Mouse (Mus musculus): ENCODE data around the gene Adamts20.

DNA sequence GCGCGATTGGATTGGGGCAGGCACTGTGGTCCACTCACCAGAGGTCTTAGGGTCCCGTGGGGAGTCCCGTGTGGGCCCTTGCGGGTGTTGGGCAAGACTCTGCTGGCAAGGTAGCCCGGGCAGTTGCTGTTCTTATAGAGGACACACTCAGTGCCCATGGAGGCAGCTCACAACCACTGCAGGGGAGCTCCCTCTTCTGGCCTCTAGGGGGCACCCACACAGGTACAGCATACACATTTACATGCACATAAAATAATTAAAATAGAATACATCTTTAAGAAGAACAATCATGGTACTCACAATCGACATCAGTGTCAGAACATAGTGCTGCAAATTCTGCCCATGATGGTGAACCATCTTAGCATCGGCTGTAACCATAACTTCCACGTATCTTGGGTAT, 85.8 kb downstream of the Adamts20 start:
- TF ChIP-seq CTCF (conservative IDR thresholded peaks at IDR 0.05; ENCODE audit: low read length) (peak; percentile 66), POU5F1 (IDR thresholded peaks at IDR 0.05; ENCODE audit: borderline replicate concordance, low read length) (no peak), NANOG (IDR thresholded peaks at IDR 0.05; ENCODE audit: borderline replicate concordance, low read length) (no peak)

Measured in E14TG2a.4 (cell line).